Mouse (Mus musculus): ENCODE results near the gene Ptgs1.

The Ptgs1 gene

GRCm38 (mm10) chr2:36215203-36215739 is 15.0 kb upstream of the Ptgs1 start:
- DNase-seq, result no peak

GRCm38 (mm10) chr2:36216546-36216945 is 13.7 kb upstream of the Ptgs1 start:
- peak; percentile 80 to 84 for DNase-seq

- peak in 1 of 2 experiments; percentile 71 for DNase-seq
These were observed 13.2 kb upstream of the Ptgs1 start for GRCm38 (mm10) chr2:36216953-36217573.

DNA sequence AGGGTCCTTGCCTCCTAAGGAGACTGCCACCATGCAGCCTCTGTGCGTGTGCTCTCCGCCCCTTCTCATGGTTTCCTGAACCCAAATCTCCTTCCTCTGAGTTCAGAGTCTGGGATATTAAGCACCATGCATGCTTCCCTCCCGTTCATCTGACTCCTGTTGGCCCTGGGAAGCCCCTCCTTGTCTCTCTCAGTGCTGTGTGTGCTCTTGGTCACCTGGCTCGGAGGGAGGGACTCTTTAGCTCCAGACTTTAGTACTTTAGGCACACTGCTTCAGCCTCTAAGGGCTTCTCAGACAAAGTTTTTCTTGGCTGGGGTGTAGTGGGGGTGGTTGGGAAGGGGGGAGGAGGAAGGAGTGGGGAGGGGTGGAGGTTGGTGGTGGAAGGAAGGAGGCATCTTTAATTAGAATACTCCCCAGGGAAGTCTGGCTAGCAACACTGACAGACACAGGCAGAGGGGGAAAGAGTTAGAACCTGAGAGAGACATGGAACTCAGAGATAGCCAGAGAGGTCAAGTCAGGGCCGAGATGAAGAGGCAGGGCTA is 12.5 kb upstream of the Ptgs1 start:
- DNase-seq, result peak in 1 of 2 experiments; percentile 52

DNA sequence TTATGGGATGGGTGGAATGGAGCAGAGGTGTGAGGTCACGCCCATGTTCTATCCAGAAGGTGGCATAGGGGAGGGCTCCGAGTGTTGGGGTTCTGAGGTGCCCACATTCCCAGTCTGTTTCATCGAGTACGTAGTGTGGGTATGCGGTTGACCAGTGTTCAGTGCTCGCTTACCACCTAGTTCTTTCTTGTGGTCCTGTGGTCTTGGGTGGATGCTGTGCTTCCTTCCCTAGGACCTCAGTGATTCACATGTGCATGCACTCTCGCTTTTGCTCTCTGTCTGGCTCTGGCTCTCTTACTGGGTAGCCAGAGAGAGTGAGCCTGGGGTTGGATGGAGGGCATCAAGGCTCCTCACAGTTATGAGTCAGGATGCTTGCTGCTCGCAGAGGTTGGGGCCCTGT is 10.1 kb upstream of the Ptgs1 start:
- no peak for DNase-seq

- DNase-seq, result no peak
These were observed 9.3 kb upstream of the Ptgs1 start for GRCm38 (mm10) chr2:36220891-36221290.

DNA sequence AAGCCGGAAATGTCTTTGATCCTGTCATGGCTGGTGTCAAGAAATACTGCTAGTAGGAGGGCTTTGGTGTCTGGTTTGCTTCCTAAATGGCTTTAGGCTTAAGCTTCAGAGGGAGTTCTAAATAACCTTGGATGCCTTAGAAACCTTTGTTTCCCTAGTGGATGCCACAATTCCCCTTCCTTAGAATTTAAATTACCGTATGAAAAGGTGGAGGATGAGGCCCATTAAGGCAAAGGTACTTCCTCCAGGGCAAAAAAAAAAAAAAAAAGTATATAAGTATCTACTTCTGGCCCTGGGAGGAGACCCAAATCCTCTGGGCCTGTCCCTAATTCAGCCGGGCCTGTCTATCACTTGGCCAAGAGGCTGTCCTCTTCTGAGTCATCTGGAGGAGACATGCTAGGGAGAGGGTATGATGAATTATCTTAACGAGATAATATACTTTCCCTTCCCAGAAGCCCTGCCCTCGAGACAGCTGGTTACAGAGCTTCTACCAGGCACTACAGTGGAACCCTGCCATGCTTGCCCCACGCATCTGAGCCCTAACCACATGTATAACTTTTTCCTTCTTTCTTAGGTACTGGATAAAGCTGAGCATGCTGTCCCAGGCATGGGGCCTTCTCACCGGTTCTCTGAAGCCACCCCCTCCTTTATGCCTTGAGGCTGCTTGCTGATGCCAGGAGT is 7.9 kb upstream of the Ptgs1 start:
- no peak for DNase-seq

DNA sequence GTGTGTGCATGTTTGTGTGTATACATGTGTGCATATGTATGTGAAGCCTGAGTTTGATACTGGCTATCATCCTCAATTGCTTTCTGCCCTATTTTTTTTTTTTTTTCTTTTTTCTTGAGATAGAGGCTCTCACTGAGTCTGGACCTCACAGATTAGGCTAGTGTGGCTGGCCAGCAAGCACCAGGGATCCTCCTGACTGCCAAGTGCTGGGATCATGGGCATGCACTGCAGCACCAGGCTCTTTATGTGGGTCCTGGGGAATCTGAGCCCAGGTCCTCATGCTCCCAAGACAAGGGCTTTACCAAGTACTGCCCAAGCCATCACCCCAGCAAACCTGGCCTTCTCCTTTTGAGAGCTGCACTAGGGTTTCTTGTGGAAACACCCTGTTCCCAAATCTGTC is 6.8 kb upstream of the Ptgs1 start:
- DNase-seq, result no peak

DNA sequence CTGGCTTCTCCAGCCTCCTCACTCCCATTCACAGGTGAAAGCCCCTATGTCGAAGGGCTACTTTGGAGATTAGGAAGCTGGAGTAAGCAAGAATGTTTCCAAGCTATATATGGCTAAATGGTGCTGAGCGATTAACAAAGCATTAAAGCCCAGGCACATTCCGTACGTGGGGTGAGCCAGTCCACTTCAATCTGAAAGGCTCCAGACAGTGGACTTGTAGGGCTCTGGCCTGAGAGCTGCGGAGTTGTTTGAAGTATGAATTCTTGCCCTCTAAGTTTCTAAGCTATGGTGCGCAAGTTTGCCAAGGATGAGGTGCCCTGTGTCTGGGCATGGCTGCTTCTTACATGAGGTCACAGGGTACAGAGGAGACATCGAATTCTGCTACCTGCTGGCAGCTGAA is 6.1 kb upstream of the Ptgs1 start:
- no peak for DNase-seq

DNA sequence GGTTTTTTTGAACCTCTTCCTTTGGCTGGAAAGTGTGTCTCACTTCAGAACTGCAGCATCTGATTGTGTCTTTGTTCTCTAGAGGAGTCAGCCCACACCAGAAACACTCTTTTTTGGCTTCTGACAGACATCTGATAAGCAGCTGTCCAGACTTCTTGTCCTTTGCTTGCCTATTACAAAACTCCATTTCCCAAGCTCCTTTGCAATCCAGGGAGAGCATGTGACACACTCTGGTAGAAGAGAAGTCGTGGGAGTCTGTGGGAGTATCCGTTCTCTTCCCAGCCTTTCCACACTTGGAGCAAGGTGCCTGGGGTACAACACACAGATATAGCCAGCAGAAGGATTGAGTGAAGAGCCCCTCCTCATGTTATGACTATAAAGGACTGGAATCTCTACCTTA is 5.6 kb upstream of the Ptgs1 start:
- no peak for DNase-seq

DNA sequence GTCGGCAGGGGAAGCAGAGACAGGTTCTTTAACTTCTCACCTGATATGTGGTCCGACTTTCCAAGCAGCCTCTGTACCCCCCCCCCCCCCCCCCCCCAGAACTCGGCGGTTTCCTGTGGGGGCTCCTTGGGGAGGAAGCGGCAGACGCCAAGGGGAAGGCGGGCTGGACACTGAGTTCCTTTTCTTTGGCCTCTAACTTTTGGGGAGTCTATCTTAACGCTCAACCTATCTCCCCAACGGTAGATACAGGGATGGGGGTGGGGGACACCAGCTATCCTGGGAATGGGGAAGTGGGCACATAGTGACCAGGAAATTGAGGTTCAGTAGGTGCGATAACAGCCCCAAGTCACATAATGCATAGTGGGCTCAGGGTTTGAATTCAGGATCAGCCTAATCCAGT is 741 bp downstream of the Ptgs1 start:
- DNase-seq, result no peak

DNA sequence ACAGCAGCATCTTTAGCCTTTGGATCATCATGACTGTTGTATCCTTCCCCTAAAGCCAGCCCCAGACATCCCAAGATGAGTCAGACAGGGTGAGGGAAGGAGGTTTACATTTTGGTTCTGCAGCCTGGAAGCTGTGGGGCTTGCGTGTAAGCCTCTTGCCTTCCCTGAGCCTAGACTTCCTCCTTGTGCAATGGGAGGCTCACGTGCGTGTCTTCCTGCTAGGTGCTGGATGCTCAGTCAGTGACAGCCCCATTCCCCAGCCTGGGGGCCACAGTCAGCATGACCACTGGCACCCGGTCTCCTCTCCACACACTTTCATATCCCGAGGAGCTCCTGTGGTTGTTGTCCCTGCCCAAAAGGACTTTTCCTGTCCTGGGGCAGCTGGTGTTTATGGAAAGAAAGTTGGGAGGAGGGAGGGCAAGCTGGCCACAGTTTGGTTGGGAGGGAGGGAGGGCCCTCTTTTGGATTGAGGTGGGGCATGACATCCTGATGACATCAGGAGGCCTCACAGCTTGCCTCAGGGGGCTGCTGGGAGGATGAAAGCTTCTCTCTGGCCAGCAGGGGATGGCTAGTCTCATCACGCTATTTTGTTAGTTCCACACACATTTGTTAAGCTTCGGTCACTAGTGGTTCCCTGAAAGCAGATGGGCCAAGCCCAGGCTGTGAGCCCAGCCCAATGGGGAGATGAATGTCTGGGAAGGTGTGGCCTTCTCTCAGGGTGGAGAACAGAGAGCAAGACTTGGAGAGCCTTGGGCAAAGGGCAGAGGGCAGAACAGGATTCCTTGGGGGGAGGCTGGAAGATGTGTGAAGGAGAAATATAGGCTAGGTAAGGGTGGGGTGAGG is 4.5 kb downstream of the Ptgs1 start:
- DNase-seq, result no peak

DNA sequence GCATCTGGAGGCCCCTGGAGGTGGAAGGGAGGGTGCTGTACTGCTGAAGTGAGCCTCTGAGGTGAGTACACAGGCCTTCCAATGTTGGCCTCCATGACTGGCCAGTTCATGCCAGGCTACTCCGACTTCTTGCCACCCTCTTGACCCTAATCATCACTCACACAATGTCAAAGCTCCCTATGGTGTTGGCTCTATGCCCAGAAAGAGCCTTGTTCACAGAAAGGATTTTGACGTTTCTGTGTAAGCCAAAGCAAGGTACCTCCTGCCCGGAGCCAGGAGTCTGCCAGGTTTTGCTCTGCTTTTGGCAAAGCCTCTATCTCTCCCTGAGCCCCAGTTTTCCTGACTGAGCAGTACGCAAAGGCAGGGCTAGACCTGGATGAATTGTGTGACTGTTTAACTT is 5.7 kb downstream of the Ptgs1 start:
- peak in 1 of 2 experiments; percentile 78 for DNase-seq

GRCm38 (mm10) chr2:36236889-36237288 is 6.7 kb downstream of the Ptgs1 start:
- DNase-seq, result no peak

DNA sequence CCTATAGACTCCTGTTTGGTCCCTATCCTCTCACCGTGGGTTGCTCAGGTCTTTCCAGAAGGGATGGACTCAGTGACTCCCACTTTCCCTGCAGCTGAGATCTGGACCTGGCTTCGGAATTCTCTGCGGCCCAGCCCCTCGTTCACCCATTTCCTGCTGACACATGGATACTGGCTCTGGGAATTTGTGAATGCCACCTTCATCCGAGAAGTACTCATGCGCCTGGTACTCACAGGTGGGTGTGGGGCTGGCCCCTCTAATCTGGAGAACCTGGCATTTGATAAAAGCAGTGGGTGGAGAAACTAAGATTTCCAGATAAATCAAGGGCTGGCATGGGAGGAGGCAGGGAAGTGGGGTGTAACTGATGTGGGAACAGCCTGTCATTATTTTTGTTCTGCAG is 7.3 kb downstream of the Ptgs1 start:
- peak in 1 of 2 experiments; percentile 27 for DNase-seq

DNA sequence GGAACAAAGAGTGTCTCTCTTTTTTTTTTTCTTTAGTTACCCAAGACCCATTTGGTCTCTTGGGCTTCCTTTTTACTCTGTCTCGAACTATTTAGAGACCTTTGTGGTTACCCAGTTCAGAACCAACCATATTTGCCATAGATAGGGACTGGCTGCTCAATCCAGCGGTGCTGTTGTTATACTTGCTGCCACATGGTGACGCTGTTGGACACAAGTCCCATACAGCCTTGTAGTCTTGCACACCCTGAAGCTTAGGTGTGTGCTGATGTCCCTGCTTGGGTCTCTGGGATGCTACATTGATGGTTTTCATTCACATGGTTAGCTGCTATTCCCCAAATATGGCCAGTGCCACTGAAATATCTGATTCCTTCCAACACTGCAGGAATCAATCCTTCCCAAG is 8.2 kb downstream of the Ptgs1 start:
- no peak for DNase-seq

- no peak for DNase-seq
These were observed 8.7 kb downstream of the Ptgs1 start for GRCm38 (mm10) chr2:36238951-36239350.

GRCm38 (mm10) chr2:36242514-36242913 is 12.3 kb downstream of the Ptgs1 start:
- no peak for DNase-seq

DNA sequence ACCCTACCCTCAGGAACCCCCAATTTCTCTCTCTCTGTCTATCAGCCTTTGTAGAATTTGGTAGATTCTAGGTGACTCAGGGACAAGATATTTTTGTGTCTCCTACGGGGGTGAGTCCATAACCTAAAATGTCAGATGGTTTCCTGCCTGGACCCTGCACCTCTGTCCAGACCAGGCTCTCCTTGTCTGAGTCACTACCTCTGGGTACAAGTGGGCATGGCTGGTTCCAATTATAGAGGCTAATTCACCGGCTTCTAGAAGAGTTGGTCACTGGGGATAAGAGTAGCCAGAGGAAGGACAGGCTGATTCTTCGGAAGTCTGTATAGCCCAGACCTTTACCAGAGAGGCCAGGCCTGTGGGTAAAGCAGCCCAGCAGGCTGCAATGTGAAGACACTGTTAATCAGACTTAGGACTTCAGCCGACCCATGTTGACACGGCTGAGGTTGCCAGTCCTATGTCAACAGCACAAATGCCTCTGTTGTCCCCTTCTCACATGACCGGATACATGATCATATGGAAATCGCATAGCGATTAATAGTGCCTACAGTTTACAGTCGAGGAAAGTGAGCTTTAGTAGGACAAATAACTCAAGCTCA is 13.2 kb downstream of the Ptgs1 start:
- no peak for DNase-seq

- no peak for DNase-seq
These were observed 13.7 kb downstream of the Ptgs1 start for GRCm38 (mm10) chr2:36243892-36244309.

DNA sequence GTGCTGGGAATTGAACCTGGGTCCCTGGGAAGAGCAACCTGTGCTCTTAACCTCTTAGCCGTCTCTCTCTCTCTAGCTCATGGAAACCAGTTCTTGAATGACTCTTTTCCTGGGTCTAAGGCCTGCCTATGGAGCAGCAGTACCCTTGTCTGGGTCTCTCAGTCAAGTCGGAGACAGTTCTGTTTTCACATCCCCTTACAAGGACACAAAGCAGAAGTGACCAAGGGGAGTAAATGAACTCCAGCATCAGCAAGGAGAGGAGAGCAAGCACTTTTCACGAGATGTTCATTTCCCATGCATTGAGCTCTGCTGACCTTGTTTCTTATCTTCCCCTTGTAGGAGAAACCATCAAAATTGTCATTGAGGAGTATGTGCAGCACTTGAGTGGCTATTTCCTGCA is 14.5 kb downstream of the Ptgs1 start:
- no peak for DNase-seq

GRCm38 (mm10) chr2:36247964-36248363 is 17.7 kb downstream of the Ptgs1 start:
- no peak for DNase-seq

DNA sequence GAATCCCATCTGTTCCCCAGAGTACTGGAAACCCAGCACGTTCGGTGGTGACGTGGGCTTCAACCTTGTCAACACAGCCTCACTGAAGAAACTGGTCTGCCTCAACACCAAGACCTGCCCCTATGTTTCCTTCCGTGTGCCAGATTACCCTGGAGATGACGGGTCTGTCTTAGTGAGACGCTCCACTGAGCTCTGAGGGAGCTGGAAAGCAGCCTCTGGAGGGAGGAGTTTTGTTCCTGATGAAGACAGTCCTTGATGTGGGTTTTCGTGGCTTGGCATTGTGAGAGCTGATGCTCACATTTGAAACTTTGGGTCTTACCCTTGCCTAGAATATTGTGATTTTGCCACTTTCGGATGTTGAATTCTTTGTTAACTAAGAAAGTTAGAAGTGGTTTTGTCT is 20.9 kb downstream of the Ptgs1 start:
- DNase-seq, result no peak
